Mouse (Mus musculus) kidney, embryonic 14.5 days (tissue): Measurements from ENCODE around the gene Gmeb2. TPM values are rescaled to one million over a fixed set of nuclear protein-coding genes. Genes with fewer than 3 reads are reported as not detected.

Source experiments
- ATAC-seq: fragments of 200-750 bp; cut with Nextera tagmentation; 2 replicates; pipeline ENCODE4 v1.8.0; 2017; ENCODE audit warnings: moderate number of reproducible peaks, mild to moderate bottlenecking, moderate TSS enrichment, moderate library complexity; ENCODE audit not compliant: low FRiP score, low TSS enrichment
- H3K27ac ChIP-seq: fragments of 300-500 bp; sonication (generic); 2 replicates; pipeline ENCODE4 v1.5.1; 2014; ENCODE audit warnings: low read depth, mild to moderate bottlenecking, low read length, moderate library complexity, mixed read lengths
- H3K27me3 ChIP-seq: fragments of 300-500 bp; sonication (generic); 2 replicates; pipeline ENCODE4 v1.6.1; 2014; ENCODE audit warnings: mild to moderate bottlenecking, low read length; ENCODE audit not compliant: control insufficient read depth, insufficient read depth
- H3K36me3 ChIP-seq: fragments of 300-500 bp; sonication (generic); 2 replicates; pipeline ENCODE4 v1.6.1; 2014; ENCODE audit warnings: low read length, mixed read lengths; ENCODE audit not compliant: control insufficient read depth, insufficient read depth
- H3K4me1 ChIP-seq: fragments of 300-500 bp; sonication (generic); 2 replicates; pipeline ENCODE4 v1.6.1; 2014; ENCODE audit warnings: low read length, mixed read lengths; ENCODE audit not compliant: control insufficient read depth, insufficient read depth
- H3K4me2 ChIP-seq: fragments of 300-500 bp; sonication (generic); replicated peaks from 2 replicates; pipeline ENCODE4 v1.6.1; 2014; ENCODE audit warnings: low read depth, mild to moderate bottlenecking, low read length
- H3K4me3 ChIP-seq: fragments of 300-500 bp; sonication (generic); 2 replicates; pipeline ENCODE4 v1.5.1; 2014; ENCODE audit warnings: mild to moderate bottlenecking, low read length
- H3K9ac ChIP-seq: fragments of 300-500 bp; sonication (generic); 2 replicates; pipeline ENCODE4 v1.6.1; 2014; ENCODE audit warnings: low read depth, mild to moderate bottlenecking, low read length, moderate library complexity
- H3K9me3 ChIP-seq: fragments of 300-500 bp; sonication (generic); 2 replicates; pipeline ENCODE4 v1.6.1; 2016; ENCODE audit warnings: low read length; ENCODE audit not compliant: control insufficient read depth
- WGBS: fragments of 180-500 bp; shearing (Covaris S2); extraction: QIAGEN DNeasy Blood & Tissue Kit; methylation state at CpG from one replicate; pipeline ENCODE4 v1.1.7; 2014; 5-methylcytosine and 5-hydroxymethylcytosine counted together
- polyA plus RNA-seq: library from polyadenylated mRNA; unstranded; fragments of >200 nt; fragmentation: Nextera tagmentation; extraction: Ambion mirVana; gene quantifications from 2 replicates; pipeline ENCODE4 v1.2.1, GENCODE M21; 2014

Gene Gmeb2
- polyA plus RNA-seq, 1 experiment from 2014 or later: 17.9 TPM

GRCm38 (mm10) chr2:181287338-181287957 is 387 bp downstream of the Gmeb2 start:
- Histone ChIP-seq H3K4me1 (peaks cover 5% of the 10 kb centered on the region; the same call in 1 of the 2 replicates), H3K27me3 (no peaks in the 10 kb centered on the region)
- WGBS: 0% methylated on average over 18 of the region's 71 CpGs

GRCm38 (mm10) chr2:181286629-181287337 is 1.1 kb downstream of the Gmeb2 start:
- Histone ChIP-seq H3K9me3 (no peaks in the 10 kb centered on the region), H3K27me3 (no peaks in the 10 kb centered on the region), H3K4me1 (peaks cover 5% of the 10 kb centered on the region; the same call in 1 of the 2 replicates), H3K27ac (peak overlapping the region; percentile 91), H3K9ac (peak overlapping the region; percentile 87), H3K4me3 (peak overlapping the region; percentile 71), H3K4me2 (peak overlapping the region; percentile 67), H3K36me3 (peaks cover 4% of the 10 kb centered on the region)
- WGBS: 59% methylated on average over 6 of the region's 6 CpGs
- no peak for ATAC-seq

More at GRCm38 (mm10) chr2:181287338-181287957, 387 bp downstream of the Gmeb2 start:
- Histone ChIP-seq H3K9ac (peak overlapping the region; percentile 87), H3K9me3 (no peaks in the 10 kb centered on the region), H3K27ac (peak overlapping the region; percentile 91), H3K4me3 (peak overlapping the region; percentile 71), H3K36me3 (peaks cover 3% of the 10 kb centered on the region), H3K4me2 (peak overlapping the region; percentile 67)
- ATAC-seq: peak; percentile 88

- no peak overlapping the region for H3K4me2 ChIP-seq
- ATAC-seq: no peak
- no peak overlapping the region for H3K27ac ChIP-seq
- no peak overlapping the region for H3K9ac ChIP-seq
- no peaks in the 10 kb centered on the region for H3K27me3 ChIP-seq
- no peaks in the 10 kb centered on the region for H3K9me3 ChIP-seq
- H3K4me1 ChIP-seq: no peaks in the 10 kb centered on the region
- H3K36me3 ChIP-seq: peaks cover 39% of the 10 kb centered on the region
- 87% methylated on average over 1 of the region's 1 CpGs for WGBS
- H3K4me3 ChIP-seq: no peak overlapping the region
Observed at GRCm38 (mm10) chr2:181279968-181280367, 7.9 kb downstream of the Gmeb2 start.

- Histone ChIP-seq H3K9ac (no peak overlapping the region), H3K27me3 (no peaks in the 10 kb centered on the region), H3K4me3 (no peak overlapping the region), H3K9me3 (no peaks in the 10 kb centered on the region), H3K36me3 (peaks cover 48% of the 10 kb centered on the region), H3K4me2 (no peak overlapping the region), H3K27ac (no peak overlapping the region), H3K4me1 (no peaks in the 10 kb centered on the region)
- 80% methylated on average over 3 of the region's 3 CpGs for WGBS
- no peak for ATAC-seq
Observed at GRCm38 (mm10) chr2:181277866-181278265, 10.0 kb downstream of the Gmeb2 start.

GRCm38 (mm10) chr2:181276766-181277165 is 11.1 kb downstream of the Gmeb2 start:
- no peaks in the 10 kb centered on the region for H3K4me1 ChIP-seq
- H3K36me3 ChIP-seq: peaks cover 47% of the 10 kb centered on the region
- WGBS: 67% methylated on average over 1 of the region's 1 CpGs
- no peak overlapping the region for H3K4me2 ChIP-seq
- H3K9me3 ChIP-seq: no peaks in the 10 kb centered on the region
- no peaks in the 10 kb centered on the region for H3K27me3 ChIP-seq
- H3K27ac ChIP-seq: no peak overlapping the region
- no peak overlapping the region for H3K4me3 ChIP-seq
- ATAC-seq: no peak
- no peak overlapping the region for H3K9ac ChIP-seq

- ATAC-seq: no peak
- Histone ChIP-seq H3K4me3 (no peak overlapping the region), H3K27me3 (no peaks in the 10 kb centered on the region), H3K4me1 (no peaks in the 10 kb centered on the region), H3K27ac (no peak overlapping the region), H3K9me3 (no peaks in the 10 kb centered on the region), H3K36me3 (peaks cover 61% of the 10 kb centered on the region), H3K4me2 (no peak overlapping the region), H3K9ac (no peak overlapping the region)
- WGBS: 78% methylated on average over 4 of the region's 4 CpGs
Observed at GRCm38 (mm10) chr2:181274639-181275038, 13.2 kb downstream of the Gmeb2 start.

- Histone ChIP-seq H3K27ac (no peak overlapping the region), H3K9me3 (no peaks in the 10 kb centered on the region), H3K36me3 (peaks cover 59% of the 10 kb centered on the region), H3K9ac (no peak overlapping the region), H3K4me3 (no peak overlapping the region), H3K4me1 (no peaks in the 10 kb centered on the region), H3K4me2 (no peak overlapping the region), H3K27me3 (no peaks in the 10 kb centered on the region)
- ATAC-seq: no peak
- WGBS: 86% methylated on average over 2 of the region's 2 CpGs
Observed at GRCm38 (mm10) chr2:181273829-181274228, 14.0 kb downstream of the Gmeb2 start.

- H3K9me3 ChIP-seq: no peaks in the 10 kb centered on the region
- no peaks in the 10 kb centered on the region for H3K4me1 ChIP-seq
- no peaks in the 10 kb centered on the region for H3K27me3 ChIP-seq
- H3K4me3 ChIP-seq: no peak overlapping the region
- no peak overlapping the region for H3K9ac ChIP-seq
- H3K27ac ChIP-seq: no peak overlapping the region
- WGBS: 78% methylated on average over 2 of the region's 2 CpGs
- ATAC-seq: no peak
- no peak overlapping the region for H3K4me2 ChIP-seq
- H3K36me3 ChIP-seq: peaks cover 47% of the 10 kb centered on the region
Observed at GRCm38 (mm10) chr2:181272092-181272491, 15.7 kb downstream of the Gmeb2 start.

- H3K36me3 ChIP-seq: peaks cover 60% of the 10 kb centered on the region
- H3K4me1 ChIP-seq: no peaks in the 10 kb centered on the region
- 98% methylated on average over 2 of the region's 2 CpGs for WGBS
- no peaks in the 10 kb centered on the region for H3K27me3 ChIP-seq
- no peak overlapping the region for H3K4me3 ChIP-seq
- H3K9me3 ChIP-seq: no peaks in the 10 kb centered on the region
- no peak for ATAC-seq
- no peak overlapping the region for H3K27ac ChIP-seq
- H3K9ac ChIP-seq: no peak overlapping the region
- no peak overlapping the region for H3K4me2 ChIP-seq
Observed at GRCm38 (mm10) chr2:181266839-181267238, 21.0 kb downstream of the Gmeb2 start.
